Mouse (Mus musculus): ENCODE data around the gene Runx2. TPM values are rescaled to one million over a fixed set of nuclear protein-coding genes. Genes with fewer than 3 reads are reported as not detected.

Gene Runx2
- total RNA-seq, 2 experiments from 2014 or later: 3.4 to 6.5 TPM

GRCm38 (mm10) chr17:44662080-44662706 is 152.4 kb downstream of the Runx2 start:
- DNase-seq: no peak

GRCm38 (mm10) chr17:44660121-44660806 is 154.3 kb downstream of the Runx2 start:
- DNase-seq: no peak

- DNase-seq: peak; percentile 32
These were observed 160.1 kb downstream of the Runx2 start for GRCm38 (mm10) chr17:44654503-44654902.

- DNase-seq: peak; percentile 32
These were observed 161.5 kb downstream of the Runx2 start for GRCm38 (mm10) chr17:44653081-44653480.

GRCm38 (mm10) chr17:44652054-44652453 is 162.5 kb downstream of the Runx2 start:
- DNase-seq: no peak

- no peak for DNase-seq
These were observed 163.0 kb downstream of the Runx2 start for GRCm38 (mm10) chr17:44651613-44652012.

- no peak for DNase-seq
These were observed 164.2 kb downstream of the Runx2 start for GRCm38 (mm10) chr17:44650431-44650830.

GRCm38 (mm10) chr17:44649056-44649455 is 165.5 kb downstream of the Runx2 start:
- DNase-seq: no peak

- DNase-seq: no peak
These were observed 166.7 kb downstream of the Runx2 start for GRCm38 (mm10) chr17:44647916-44648315.

GRCm38 (mm10) chr17:44645146-44645545 is 169.5 kb downstream of the Runx2 start:
- no peak for DNase-seq

GRCm38 (mm10) chr17:44643260-44643659 is 171.3 kb downstream of the Runx2 start:
- DNase-seq: no peak

- DNase-seq: peak; percentile 26
These were observed 172.5 kb downstream of the Runx2 start for GRCm38 (mm10) chr17:44642126-44642525.

- no peak for DNase-seq
These were observed 173.7 kb downstream of the Runx2 start for GRCm38 (mm10) chr17:44640910-44641309.

- no peak for DNase-seq
These were observed 175.2 kb downstream of the Runx2 start for GRCm38 (mm10) chr17:44639446-44639845.

GRCm38 (mm10) chr17:44637181-44637880 is 177.3 kb downstream of the Runx2 start:
- no peak for DNase-seq

- DNase-seq: no peak
These were observed 180.1 kb downstream of the Runx2 start for GRCm38 (mm10) chr17:44634486-44634885.

GRCm38 (mm10) chr17:44633607-44634415 is 180.8 kb downstream of the Runx2 start:
- no peak for DNase-seq

- no peak for DNase-seq
These were observed 181.7 kb downstream of the Runx2 start for GRCm38 (mm10) chr17:44632941-44633340.

GRCm38 (mm10) chr17:44632292-44632691 is 182.3 kb downstream of the Runx2 start:
- no peak for DNase-seq

GRCm38 (mm10) chr17:44631577-44631976 is 183.0 kb downstream of the Runx2 start:
- no peak for DNase-seq

- no peak for DNase-seq
These were observed 187.3 kb downstream of the Runx2 start for GRCm38 (mm10) chr17:44627317-44627716.

GRCm38 (mm10) chr17:44623707-44624106 is 190.9 kb downstream of the Runx2 start:
- DNase-seq: no peak
